Mouse (Mus musculus) left cerebral cortex, postnatal 14 days (tissue): ENCODE data around the gene Gm17334. TPM values are rescaled to one million over a fixed set of nuclear protein-coding genes. Genes with fewer than 3 reads are reported as not detected.
"Not testable (repeated sequence)": the region's sequence is repeated elsewhere in the genome, so short reads cannot be mapped to it uniquely, and the experiment has no call there.

Experiments
- DNase-seq, 2 experiments: peaks; one replicate each; pipeline ENCODE4 v3.0.0; 2021 to 2022; ENCODE audit warnings: low spot score in 2 of 2, mixed read lengths in 1 of 2
- intact Hi-C: fragments of 180-260 bp; cut with DNase I; formaldehyde crosslinking; loops from one replicate; pipeline ENCODE4 v1.15.1; 2025
- total RNA-seq, 2 experiments: library from RNA; stranded (reverse); gene quantifications; 2 replicates each; pipeline ENCODE4 v1.2.3; 2021

Gm17334 gene
- total RNA-seq, 2 experiments from 2014 or later = 0.51 TPM; not detected in 1

DNA sequence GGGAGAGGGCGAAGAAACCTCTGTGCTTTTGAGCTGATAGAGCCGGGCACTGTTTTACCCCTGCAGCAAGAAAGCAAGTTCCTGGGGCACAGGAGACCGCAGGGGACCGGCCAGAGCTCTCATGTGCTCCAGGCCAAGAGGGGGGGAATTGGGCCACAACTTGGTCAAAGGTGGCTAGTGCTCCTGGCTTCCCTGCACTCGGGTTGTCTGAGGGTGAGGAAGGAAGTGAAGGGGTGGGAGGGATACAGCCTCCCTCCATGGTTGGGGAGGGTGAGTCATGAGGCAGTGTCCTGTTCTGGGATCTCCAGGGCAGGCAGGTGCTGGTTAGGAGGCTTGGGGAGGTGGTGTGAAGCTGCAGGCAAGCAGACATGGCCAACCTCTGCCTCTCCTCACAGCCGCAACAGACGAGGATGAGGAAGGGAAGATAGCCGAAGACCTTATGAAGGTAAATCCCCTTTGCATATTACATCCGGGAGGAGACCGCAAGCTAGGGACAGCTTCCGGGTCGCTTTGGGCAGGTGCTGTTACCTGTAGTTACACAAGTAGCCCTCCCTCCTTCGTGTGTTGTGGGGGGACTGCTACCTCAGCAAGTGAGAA lies 1.8 kb upstream of the Gm17334 start:
- intact Hi-C loops = no loop called here
- no peak for DNase-seq

DNA sequence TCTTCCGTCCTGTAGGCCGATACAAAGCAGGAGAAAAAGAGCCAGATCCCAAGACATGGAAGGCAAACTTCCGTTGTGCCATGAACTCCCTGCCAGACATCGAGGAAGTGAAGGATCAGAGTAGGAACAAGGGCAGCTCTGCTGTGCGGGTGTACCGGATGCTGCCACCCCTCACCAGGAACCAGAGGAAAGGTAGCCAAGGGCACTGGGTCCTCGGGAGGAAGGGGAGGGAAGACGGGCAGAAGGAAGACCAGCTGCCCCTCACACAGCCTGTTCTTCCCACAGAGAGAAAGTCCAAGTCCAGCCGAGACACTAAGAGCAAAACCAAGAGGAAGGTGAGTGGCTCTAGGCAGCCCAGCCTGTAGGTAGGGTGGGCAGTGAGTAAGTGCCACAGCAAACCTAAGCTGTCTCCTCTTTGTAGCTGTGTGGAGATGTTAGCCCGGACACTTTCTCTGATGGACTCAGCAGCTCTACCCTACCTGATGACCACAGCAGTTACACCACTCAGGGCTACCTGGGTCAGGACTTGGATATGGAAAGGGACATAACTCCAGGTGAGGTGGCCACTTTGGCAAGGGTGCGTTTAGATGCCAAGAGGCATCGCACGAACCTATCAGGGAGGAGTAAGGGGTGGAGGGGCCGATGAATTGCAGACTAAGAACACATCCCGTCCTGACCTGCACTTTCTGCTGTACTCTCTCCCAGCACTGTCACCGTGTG lies 814 bp upstream of the Gm17334 start:
- intact Hi-C loops = no loop called here
- no peak for DNase-seq

DNA sequence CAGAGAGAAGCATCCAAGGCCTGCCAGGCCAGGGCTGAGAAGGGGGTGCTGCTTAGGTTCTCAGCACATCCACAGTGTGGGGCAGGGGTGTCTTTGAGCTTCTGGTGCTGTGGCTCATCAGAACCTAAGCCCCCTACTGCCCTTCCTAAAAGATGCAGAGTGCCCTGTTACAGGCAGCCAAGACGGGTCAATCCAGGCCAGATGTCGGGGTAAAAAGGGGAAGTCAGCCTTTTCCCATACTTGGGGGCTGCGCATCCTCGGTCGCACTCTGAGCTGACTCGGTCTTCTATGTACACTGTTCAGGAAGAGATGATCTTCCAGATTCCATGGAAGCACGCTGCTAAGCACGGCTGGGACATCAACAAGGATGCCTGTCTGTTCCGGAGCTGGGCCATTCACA lies 451 bp downstream of the Gm17334 start:
- intact Hi-C loops = no loop called here
- DNase-seq = no peak

DNA sequence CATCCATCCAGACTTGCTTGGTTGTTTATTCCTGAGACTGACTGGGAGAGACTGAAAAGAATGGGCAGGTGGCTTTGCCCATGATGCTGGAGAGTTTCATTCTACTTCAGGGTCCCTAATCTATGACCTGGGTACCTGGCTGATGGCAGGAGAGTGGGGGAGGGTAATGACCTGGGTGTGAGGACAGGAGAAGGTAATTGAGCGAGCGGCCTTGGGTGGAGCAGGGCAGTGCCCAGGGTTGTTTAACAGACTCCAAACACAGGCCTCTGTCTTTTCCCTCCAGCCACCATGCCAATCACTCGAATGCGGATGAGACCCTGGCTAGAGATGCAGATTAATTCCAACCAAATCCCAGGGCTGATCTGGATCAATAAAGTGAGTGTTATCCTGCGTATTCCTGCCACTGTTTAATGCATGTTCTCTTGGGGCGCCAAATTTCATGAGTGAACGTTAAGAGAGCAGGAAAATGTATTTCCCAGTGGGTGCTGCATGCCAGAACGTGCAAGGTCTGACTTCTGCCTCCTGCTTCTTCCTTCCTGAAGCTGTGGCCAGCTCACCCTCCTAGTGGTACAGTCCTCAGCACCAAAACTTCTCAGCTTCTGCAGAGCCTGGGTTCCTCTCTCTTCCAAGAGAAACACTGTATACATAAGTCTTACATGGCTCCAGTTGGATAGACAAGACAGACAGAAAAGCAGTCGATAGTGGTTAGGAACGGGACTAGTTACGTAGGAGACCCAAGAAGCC lies 1.8 kb downstream of the Gm17334 start:
- no peak for DNase-seq
- intact Hi-C loops = no loop called here

DNA sequence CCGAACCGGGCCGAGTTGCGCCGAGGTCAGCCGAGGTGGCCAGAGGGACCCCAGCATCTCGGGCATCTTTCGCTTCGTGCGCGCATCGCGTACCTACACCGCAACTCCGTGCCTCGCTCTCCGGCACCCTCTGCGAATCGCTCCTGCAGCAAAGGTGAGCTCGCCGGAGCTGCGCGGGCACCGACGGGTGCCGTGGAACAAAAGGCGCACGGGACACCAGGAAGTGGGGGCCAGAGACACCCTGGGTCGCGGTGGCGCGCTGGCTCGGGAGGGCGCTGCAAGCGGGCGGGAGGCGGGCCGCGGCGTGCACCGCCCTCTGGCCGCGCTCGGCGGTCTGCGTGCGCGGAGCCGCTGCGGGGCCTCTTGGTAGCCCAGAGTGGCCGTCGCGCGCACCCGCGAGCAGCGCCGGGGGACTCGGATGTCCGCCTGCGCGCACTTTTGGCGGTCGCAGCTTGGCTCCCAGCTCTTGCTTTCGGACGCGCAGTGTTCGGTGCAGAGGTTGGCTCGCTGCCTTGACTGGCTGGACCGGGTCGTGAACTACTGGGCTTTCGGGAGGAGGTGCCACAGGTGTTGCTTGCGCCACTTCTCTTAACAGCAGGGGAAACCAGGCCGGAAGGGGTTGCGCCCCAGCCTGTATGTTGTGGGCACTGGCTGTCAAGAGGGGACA lies 2.7 kb downstream of the Gm17334 start:
- intact Hi-C loops = no loop called here
- DNase-seq = peak; percentile 48 to 55

DNA sequence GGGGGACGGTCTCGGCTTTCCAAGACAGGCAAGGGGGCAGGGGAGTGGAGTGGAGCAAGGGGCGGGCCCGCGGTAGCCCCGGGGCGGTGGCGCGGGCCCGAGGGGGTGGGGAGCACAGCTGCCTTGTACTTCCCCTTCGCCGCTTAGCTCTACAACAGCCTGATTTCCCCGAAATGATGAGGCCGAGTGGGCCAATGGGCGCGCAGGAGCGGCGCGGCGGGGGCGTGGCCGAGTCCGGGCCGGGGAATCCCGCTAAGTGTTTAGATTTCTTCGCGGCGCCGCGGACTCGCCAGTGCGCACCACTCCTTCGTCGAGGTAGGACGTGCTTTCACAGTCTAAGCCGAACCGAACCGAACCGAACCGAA lies 3.2 kb downstream of the Gm17334 start, which contains the start of gene Irf1:
Irf1 (plus strand) TSS at position 255 of the 365 bp plus-strand sequence.
- intact Hi-C loops = no loop called here
- peak; percentile 87 to 88 for DNase-seq

DNA sequence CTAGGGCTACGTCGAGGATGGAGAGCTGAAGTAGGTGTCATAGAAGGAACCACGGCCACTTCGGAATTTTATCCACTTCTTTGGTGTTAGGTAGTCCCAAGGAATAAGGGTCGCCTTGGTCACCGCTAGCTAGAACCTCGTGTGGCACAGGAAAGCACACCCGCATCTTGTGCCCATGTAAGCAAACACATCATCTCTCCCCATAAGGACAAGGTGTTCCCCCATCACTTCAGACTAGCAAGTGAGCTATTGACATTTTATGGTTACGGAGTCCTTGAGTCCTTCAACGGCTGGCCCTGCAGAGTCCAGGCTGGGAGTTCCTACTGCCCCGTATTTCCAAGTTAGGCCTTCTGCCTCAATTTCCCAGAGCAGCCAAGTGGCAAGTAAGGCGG lies 3.8 kb downstream of the Gm17334 start:
- no peak for DNase-seq
- intact Hi-C loops = no loop called here

DNA sequence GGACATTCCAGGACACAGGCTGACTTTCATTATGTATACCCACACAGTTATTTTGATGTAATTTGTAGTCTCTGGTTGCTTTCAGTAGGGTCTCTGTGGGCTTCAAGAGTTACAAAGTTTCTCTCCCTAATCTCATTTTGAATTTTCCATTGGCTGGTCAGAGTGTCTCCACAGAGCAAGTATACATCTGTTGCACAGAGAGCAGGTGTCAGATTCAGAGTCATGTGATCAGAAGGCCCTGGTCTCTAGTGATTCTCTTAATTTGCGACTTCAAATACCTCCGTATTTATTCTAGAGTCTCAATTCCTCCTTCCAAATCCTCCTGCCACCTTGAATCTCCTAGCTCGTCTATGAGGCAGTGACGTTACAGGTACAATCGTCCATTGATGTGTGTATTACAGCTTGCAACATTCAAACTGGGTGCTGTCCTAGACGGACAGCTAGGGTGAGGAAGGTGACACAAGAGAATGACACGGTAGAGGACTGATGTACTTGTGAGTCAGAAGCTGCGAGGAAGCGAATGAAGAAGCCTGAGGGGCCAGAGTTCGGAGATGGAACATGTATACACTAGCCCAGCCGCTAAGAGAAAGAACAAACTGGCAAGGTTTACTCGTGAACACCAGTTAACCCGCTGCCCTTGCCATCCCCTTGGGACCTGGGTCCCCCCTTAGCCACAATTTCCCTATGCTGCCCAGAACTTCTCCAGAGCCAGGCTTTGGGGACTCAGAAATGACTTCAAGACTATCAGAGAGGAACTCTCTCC lies 4.4 kb downstream of the Gm17334 start:
- no peak for DNase-seq
- intact Hi-C loops = no loop called here

DNA sequence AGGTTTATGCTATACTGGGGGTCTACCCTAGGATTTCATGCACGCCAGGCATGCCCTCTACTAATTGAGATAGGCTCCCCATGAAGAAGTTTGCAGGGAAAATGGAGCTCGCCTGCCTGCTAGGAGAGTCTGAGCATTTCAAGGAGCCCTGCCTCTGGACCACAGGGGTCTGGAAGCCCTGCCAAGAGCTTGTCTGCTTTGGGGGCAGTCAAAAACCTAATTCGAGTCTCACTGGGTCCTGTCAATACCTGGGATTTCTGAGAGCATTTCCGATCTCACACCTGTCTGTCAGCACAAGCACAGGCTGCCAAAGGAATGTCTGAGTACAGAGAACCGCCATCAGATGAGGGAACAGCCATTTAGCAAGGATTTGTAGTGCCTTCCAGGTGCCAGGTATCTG lies 8.4 kb downstream of the Gm17334 start:
- intact Hi-C loops = no loop called here
- DNase-seq = no peak

DNA sequence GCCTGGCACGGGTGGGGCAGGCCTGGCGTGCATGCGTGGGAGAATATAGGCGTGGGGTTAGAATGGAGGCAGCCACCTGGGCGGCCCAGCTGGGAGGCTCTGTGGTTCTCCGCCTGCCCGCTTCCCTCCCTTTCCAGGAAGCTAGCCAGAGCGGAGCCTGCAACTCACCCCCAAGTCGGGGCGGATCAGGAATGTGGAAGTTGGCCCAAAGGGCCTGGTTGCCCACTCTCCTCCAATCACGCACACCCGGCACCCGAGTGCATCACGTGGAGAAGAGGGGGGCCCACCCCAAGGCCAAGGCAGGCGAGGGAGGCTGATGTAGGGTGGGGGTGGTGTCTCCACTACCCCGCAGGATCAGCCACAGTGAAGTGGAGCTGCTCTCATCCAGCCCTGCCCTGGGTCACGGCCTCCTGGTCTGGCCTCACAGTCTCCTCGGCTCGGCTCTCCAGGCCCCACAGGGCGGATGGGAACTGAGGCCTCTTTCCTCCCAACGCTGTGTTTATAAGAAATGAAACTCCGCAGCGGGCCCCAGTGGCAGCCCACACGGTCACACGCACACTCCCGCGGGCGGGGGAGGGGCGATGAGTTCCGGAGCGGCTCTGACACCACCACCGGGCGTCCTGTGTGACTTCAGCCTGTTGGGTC lies 9.4 kb downstream of the Gm17334 start:
- intact Hi-C loops = no loop called here
- peak; percentile 70 to 90 for DNase-seq

DNA sequence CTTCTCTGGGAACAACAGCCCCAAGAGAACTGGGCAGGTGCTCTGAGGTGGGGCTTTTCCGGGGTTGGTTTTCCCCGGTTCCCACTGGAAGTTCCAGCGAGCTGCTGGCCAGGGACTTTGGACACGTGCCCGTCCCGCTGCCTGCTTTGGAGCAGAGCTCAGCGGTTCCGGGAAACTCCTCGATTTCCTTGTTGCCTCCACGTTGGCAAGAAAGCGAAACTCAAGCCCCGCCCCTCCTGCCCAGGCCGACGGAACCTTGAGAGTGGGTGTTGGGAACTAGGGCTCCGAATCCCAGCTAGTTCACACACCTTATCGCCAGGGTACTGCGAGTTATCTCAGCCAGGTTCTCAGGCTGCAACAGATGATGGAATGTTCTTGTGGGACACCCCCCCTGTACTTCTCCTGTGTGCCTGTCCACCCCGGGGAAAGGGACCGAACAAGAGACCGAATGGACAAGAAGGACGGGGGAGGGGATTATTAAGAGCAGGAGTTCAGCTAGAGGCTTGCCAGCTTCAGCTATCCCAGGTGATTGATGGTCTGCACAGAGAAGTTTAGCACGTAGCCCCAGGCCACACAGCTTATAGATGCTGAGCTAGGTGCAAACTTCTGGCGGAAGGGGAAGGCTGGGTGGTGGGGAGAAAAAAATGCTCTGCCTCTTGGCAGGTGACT lies 10.0 kb downstream of the Gm17334 start:
- peak in 1 of 2 experiments; percentile 50 for DNase-seq
- intact Hi-C loops = no loop called here

DNA sequence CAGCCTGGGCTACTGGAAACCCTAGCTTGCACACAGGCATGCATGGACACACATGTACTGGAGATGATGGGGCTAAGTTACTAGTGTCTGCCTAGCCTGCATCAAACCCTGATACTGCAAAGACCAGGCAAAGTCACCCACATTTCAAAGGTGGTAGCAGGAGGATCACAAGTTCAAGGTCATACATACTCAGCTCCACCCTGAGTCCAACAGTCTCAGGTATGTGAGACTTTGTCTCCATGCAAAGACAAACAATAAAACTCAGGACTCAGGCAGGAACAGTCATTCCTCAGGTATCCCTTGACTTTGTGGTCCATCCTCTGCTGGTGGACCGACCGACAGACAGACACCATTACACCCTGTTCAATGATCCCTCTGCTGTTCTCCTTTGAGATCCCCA lies 10.6 kb downstream of the Gm17334 start:
- intact Hi-C loops = no loop called here
- DNase-seq = no peak

DNA sequence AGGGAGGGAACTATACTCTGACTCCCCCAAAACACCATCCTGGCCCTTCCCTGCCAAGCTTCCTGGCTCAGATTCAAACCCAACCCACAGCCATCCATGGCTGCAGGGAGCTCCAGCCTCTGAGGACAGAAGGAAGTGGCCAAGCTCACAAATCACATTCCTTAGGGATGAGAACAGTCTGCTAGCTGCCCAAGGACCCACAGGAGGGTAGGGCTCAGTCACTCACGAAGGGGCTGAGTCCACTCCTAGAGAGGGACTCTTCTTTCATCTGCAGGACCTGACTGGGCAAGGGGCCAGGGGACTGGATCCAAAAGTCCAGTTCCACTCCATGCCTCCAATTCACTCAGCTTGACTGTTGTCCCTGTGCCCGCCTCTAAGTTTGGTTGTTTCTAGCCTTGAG lies 11.2 kb downstream of the Gm17334 start:
- peak in 1 of 2 experiments; percentile 38 for DNase-seq
- intact Hi-C loops = no loop called here

DNA sequence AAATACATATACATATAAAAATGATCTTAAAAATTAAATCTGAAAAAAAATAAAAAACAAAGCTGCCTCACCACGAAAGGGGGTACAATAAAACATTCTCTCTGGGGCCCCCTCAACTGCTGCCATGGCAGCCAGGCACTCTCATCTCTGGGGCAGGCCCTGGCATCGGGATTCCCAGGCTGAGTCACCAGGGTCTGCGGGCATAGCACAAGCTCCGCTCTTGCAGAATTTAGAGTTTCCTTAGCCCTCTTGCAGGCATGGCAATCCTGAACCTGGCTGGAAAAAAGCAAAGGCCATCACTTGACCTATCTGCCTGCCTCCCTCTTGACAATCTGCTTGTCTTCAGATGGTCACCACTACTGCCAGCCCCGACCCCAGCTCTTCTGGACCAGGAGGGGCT lies 11.7 kb downstream of the Gm17334 start:
- intact Hi-C loops = no loop called here
- no peak for DNase-seq

DNA sequence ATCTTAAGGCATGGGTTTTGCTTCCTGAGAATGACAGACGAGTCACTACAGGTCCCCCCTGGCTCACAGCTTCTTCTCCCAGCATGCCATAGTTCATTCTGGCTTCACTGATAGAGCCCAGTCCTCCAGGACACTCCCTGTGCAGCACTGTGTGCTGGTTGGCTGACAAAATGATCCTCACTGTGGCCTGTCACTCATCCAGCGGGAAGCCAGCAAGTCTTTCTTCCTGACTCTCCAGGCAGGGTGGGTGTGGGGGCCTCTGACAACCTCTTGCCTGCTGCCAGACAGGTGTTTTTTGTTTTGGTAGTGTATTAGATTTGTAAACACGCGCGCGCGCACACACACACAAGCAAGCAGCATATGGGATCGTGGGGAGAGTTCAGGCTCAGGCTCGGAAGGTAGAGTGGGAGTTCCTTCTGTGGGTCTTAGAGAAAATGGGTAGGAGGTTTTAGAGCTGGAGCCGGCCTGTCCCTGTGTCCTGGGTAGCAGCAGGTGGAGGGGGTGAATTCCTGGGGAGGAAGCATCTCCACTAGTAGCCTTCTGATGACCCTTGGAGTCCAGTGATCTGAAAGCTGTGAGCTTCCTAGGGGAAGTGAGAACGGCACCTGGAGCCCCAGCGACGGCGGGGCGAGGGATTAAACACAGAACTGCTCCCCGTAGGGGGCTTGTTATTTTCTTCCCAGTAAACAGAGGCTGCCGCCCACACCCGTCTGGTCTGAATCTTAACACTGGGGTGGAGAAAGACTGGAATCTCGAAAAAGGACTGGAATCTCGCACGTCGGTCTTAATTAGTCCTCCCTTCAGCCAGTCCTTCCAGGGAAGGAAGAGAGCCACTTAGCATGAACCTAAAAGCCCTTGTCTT lies 13.2 kb downstream of the Gm17334 start:
- no peak for DNase-seq
- intact Hi-C loops = loop anchor here (2.0 kb wide), 1 partner anchor 91 kb away; no protein-coding TSS in a partner anchor

DNA sequence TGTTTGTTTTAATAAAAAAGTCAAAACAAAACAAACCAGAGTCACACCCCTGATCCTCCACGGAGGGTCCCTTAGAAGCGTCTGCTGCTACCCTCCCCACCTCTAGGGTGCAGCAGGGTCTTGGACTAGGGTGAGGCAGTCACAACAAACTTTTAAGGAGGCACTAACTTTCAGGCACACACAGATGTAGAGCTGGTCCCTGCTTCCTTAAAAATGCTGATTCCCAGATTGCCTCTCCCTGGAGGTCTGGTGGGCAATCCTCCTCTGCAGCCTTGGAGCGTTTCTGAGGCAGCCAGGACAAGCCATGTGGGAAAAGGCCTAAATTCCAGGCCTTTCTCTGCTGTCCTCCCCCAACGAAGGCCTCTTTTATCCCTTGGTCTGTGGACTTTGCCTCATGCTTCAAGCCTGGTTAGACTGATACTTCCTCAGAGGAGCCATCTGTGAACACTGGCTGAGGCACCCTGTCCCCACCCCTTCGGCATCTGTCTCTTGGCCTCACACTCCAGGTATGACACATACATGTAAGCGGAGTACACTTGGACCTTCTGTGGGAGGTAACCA lies 14.1 kb downstream of the Gm17334 start:
- intact Hi-C loops = loop anchor here (2.0 kb wide), 1 partner anchor 92 kb away; no protein-coding TSS in a partner anchor
- no peak for DNase-seq

DNA sequence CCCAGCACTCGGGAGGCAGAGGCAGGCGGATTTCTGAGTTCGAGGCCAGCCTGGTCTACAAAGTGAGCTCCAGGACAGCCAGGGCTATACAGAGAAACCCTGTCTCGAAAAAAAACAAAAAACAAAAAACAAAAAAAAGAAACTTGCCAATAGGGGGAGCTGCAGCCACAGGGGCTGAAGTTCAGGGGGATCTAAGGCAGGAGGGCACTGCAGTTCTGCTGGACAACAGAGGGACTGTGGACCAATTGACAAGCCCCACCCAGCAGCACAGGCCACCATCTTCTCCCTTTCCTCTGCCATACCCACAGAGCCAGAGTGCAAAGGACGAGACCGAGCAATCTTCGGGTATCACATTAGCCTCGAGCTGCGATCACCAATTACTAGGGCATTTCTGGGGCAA lies 15.0 kb downstream of the Gm17334 start:
- DNase-seq = not testable (repeated sequence)
- intact Hi-C loops = loop anchor here (2.0 kb wide), 1 partner anchor 93 kb away; no protein-coding TSS in a partner anchor
